Mouse (Mus musculus) kidney, embryonic 14.5 days (tissue): ENCODE data around the gene Tcf20. TPM values are rescaled to one million over a fixed set of nuclear protein-coding genes. Genes with fewer than 3 reads are reported as not detected.
A peak's percentile ranks its signal among the peaks of the same experiment; 100 is the strongest.

Experiments
- ATAC-seq: fragments of 200-750 bp; cut with Nextera tagmentation; 2 replicates; pipeline ENCODE4 v1.8.0; 2017; ENCODE audit warnings: moderate number of reproducible peaks, mild to moderate bottlenecking, moderate TSS enrichment, moderate library complexity; ENCODE audit not compliant: low FRiP score, low TSS enrichment
- H3K27ac ChIP-seq: fragments of 300-500 bp; sonication (generic); 2 replicates; pipeline ENCODE4 v1.5.1; 2014; ENCODE audit warnings: low read depth, mild to moderate bottlenecking, low read length, moderate library complexity, mixed read lengths
- H3K27me3 ChIP-seq: fragments of 300-500 bp; sonication (generic); 2 replicates; pipeline ENCODE4 v1.6.1; 2014; ENCODE audit warnings: mild to moderate bottlenecking, low read length; ENCODE audit not compliant: control insufficient read depth, insufficient read depth
- H3K36me3 ChIP-seq: fragments of 300-500 bp; sonication (generic); 2 replicates; pipeline ENCODE4 v1.6.1; 2014; ENCODE audit warnings: low read length, mixed read lengths; ENCODE audit not compliant: control insufficient read depth, insufficient read depth
- H3K4me1 ChIP-seq: fragments of 300-500 bp; sonication (generic); 2 replicates; pipeline ENCODE4 v1.6.1; 2014; ENCODE audit warnings: low read length, mixed read lengths; ENCODE audit not compliant: control insufficient read depth, insufficient read depth
- H3K4me2 ChIP-seq: fragments of 300-500 bp; sonication (generic); replicated peaks from 2 replicates; pipeline ENCODE4 v1.6.1; 2014; ENCODE audit warnings: low read depth, mild to moderate bottlenecking, low read length
- H3K4me3 ChIP-seq: fragments of 300-500 bp; sonication (generic); 2 replicates; pipeline ENCODE4 v1.5.1; 2014; ENCODE audit warnings: mild to moderate bottlenecking, low read length
- H3K9ac ChIP-seq: fragments of 300-500 bp; sonication (generic); 2 replicates; pipeline ENCODE4 v1.6.1; 2014; ENCODE audit warnings: low read depth, mild to moderate bottlenecking, low read length, moderate library complexity
- H3K9me3 ChIP-seq: fragments of 300-500 bp; sonication (generic); 2 replicates; pipeline ENCODE4 v1.6.1; 2016; ENCODE audit warnings: low read length; ENCODE audit not compliant: control insufficient read depth
- WGBS: fragments of 180-500 bp; shearing (Covaris S2); extraction: QIAGEN DNeasy Blood & Tissue Kit; methylation state at CpG from one replicate; pipeline ENCODE4 v1.1.7; 2014; 5-methylcytosine and 5-hydroxymethylcytosine counted together
- polyA plus RNA-seq: library from polyadenylated mRNA; unstranded; fragments of >200 nt; fragmentation: Nextera tagmentation; extraction: Ambion mirVana; gene quantifications from 2 replicates; pipeline ENCODE4 v1.2.1, GENCODE M21; 2014

Tcf20 gene
- polyA plus RNA-seq, 1 experiment from 2014 or later: 11.6 TPM

DNA sequence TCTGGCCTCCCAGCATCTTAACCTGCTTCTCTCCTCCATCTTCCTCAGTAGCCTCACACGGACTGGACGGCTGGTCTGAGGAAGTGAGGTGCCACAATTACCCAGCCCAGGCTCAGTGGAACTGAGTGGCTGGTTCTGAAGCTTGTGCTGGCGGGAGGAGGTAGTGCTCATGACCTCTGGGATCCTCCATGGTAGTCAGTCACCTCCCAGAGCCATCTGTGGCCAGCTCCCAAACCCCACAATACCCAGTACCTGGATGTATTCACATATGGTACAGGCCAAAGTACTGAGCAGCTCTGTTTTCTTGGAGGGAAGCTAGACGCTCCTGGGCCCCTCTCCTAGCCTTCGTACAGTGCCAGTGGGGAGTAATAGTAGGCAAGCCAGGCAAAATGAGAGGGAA lies 80.4 kb downstream of the Tcf20 start:
- Histone ChIP-seq H3K9ac (no peak overlapping the region), H3K9me3 (no peaks in the 10 kb centered on the region), H3K27me3 (peaks cover 12% of the 10 kb centered on the region; the same call in 1 of the 2 replicates), H3K4me3 (no peak overlapping the region), H3K27ac (no peak overlapping the region), H3K4me2 (no peak overlapping the region), H3K4me1 (peaks cover 14% of the 10 kb centered on the region), H3K36me3 (no peaks in the 10 kb centered on the region)
- 85% methylated on average over 5 of the region's 5 CpGs for WGBS
- no peak for ATAC-seq

DNA sequence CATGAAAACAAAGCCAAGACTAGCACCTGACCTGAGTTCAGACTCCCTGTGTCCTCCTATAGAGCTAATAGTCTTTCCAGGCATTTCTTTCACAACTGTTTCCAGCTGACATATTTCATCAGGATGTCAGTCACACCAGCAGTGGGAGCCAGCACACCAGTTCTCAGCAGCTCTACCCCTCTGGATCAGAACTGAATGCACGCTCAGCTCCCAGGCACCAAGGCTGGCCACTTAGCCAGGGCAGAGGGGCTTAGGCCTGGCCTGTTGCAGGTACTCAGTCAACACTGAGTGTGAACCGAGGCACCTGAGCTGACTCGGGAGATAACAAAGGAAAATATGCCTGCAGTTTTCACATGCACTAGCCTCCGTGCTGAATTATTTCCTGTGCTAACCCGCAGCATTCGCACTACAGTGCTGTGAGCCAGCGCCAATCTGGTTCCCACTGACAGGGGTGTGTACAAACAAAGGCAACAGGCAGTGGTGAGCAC lies 81.1 kb downstream of the Tcf20 start:
- H3K4me2 ChIP-seq: no peak overlapping the region
- peaks cover 10% of the 10 kb centered on the region; the same call in 1 of the 2 replicates for H3K27me3 ChIP-seq
- peak; percentile 30; the same call in 1 of the 2 replicates for ATAC-seq
- H3K4me1 ChIP-seq: peaks cover 9% of the 10 kb centered on the region
- H3K9ac ChIP-seq: no peak overlapping the region
- no peaks in the 10 kb centered on the region for H3K36me3 ChIP-seq
- H3K27ac ChIP-seq: no peak overlapping the region
- WGBS: 67% methylated on average over 7 of the region's 7 CpGs
- H3K9me3 ChIP-seq: no peaks in the 10 kb centered on the region
- no peak overlapping the region for H3K4me3 ChIP-seq

DNA sequence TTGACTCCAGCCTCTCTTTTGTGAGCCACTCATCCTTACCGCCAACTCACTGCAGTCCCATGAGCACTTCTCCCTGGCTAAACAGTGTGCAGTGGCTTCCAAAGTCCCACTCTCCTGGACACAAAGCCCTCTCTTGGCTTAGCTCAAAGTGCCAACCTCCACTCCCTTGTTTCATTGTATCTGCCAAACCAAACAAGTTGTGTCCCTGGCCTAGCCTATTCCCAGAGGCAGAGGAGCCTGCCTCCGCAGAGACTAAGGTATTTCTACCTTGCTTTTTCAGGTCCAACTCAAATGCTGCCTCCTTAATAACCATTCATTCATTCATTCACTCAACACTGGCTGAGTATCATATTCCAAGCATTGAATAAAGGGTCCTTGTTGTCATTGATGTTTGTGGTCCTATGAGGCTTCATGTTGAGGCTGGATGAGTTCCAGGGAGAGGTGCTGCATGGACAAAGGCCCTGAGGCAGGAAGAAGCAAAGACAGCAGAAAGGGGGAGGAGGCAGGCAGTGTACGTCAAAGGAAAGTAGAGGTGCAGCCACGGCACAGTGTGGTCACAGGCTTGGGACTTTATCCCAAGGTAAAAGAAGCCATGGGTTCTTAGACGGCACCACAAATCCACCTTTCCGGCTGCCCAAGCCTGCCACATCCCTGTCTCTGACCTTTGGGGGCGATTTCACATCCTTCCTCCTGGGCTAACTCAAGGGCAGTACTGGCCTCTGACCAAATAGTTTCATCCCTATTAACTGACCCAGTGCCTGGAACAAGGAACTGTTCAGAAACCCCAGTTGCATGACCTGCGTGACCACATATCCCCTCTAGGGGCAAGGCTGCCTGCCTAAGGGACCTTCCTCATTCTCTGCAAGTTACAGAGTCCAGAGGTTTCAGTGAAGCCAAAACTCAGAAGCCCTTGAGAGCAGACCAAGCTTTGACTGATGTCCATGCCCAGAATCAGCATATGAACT lies 82.0 kb downstream of the Tcf20 start:
- Histone ChIP-seq H3K36me3 (no peaks in the 10 kb centered on the region), H3K27ac (no peak overlapping the region), H3K4me3 (no peak overlapping the region), H3K9ac (no peak overlapping the region), H3K27me3 (peaks cover 9% of the 10 kb centered on the region; the same call in 1 of the 2 replicates), H3K4me1 (peaks cover 10% of the 10 kb centered on the region), H3K9me3 (no peaks in the 10 kb centered on the region), H3K4me2 (no peak overlapping the region)
- WGBS: 82% methylated on average over 8 of the region's 8 CpGs
- no peak for ATAC-seq

DNA sequence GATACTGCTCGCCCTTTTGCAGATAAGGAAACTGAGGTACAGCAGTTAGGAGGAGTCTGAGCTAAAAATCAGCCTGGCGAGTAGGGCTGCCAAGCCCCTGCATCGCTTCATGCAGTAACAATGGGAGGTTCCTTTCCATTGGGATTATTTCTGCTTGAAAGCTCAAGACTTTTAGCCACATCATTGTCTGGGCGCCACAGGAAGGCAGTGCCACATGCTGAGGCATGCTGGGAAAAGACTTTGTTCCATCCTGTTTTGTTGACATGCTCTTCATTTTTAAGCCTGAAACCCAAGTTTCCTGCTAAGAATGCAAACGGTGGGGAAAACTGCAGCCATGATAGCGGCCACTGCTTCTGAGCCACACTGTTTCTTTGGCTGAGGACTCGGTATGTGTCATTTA lies 83.1 kb downstream of the Tcf20 start:
- H3K4me3 ChIP-seq: no peak overlapping the region
- H3K27me3 ChIP-seq: peaks cover 3% of the 10 kb centered on the region; the same call in 1 of the 2 replicates
- ATAC-seq: no peak
- no peaks in the 10 kb centered on the region for H3K36me3 ChIP-seq
- H3K9me3 ChIP-seq: no peaks in the 10 kb centered on the region
- H3K9ac ChIP-seq: no peak overlapping the region
- peaks cover 19% of the 10 kb centered on the region for H3K4me1 ChIP-seq
- 66% methylated on average over 7 of the region's 7 CpGs for WGBS
- H3K4me2 ChIP-seq: no peak overlapping the region
- no peak overlapping the region for H3K27ac ChIP-seq

DNA sequence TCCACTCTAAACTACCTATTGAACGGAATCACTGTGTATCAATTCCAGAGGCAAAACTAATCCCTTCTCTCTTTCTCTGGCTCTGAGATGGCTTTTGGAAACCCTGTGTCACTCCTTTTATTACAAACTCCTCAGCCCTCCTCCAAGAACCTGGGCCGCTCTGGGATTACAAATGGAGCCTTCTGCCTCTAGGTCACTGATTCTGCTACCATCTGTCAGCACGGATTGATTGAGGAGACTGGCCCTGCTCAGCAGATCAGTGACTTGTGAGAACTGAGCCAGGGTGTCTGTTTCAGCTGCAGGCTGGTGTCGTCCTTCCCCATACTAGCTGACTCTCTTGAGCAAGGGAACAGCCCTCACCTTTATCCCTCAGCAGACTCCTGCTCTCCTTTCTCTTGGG lies 85.2 kb downstream of the Tcf20 start:
- Histone ChIP-seq H3K4me1 (peaks cover 26% of the 10 kb centered on the region), H3K4me3 (no peak overlapping the region)

DNA sequence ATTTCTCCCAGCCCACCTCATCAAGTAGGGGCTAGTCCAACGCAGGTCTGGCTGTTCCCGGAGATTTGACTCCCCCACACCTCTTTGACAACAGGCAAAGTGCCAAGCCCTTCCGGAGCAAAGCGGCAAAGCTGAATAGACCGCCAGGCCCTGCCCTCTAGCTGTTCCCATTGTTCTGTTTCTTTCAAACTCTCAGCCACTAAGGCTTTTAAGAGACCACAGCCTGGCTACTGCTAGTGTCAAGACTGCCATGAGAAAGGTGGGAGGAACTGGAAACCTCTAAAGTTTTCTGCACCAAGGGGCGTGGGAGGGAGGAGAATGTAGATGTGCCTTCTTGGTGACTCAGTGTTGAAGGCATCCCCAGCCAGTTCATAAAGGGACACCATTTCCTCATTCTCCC lies 86.4 kb downstream of the Tcf20 start:
- WGBS: 14% methylated on average over 6 of the region's 6 CpGs
- no peak for ATAC-seq
- no peak overlapping the region for H3K4me2 ChIP-seq
- H3K36me3 ChIP-seq: no peaks in the 10 kb centered on the region
- no peaks in the 10 kb centered on the region for H3K9me3 ChIP-seq
- no peak overlapping the region for H3K27ac ChIP-seq
- no peaks in the 10 kb centered on the region for H3K27me3 ChIP-seq
- no peak overlapping the region for H3K4me3 ChIP-seq
- no peak overlapping the region; the same call in 1 of the 2 replicates for H3K9ac ChIP-seq
- H3K4me1 ChIP-seq: peaks cover 30% of the 10 kb centered on the region

More for the DNA sequence above, 85.2 kb downstream of the Tcf20 start:
- no peak overlapping the region for H3K4me2 ChIP-seq
- H3K36me3 ChIP-seq: no peaks in the 10 kb centered on the region
- 26% methylated on average over 4 of the region's 4 CpGs for WGBS
- no peaks in the 10 kb centered on the region for H3K9me3 ChIP-seq
- no peak for ATAC-seq
- no peaks in the 10 kb centered on the region for H3K27me3 ChIP-seq
- H3K9ac ChIP-seq: no peak overlapping the region
- H3K27ac ChIP-seq: no peak overlapping the region

DNA sequence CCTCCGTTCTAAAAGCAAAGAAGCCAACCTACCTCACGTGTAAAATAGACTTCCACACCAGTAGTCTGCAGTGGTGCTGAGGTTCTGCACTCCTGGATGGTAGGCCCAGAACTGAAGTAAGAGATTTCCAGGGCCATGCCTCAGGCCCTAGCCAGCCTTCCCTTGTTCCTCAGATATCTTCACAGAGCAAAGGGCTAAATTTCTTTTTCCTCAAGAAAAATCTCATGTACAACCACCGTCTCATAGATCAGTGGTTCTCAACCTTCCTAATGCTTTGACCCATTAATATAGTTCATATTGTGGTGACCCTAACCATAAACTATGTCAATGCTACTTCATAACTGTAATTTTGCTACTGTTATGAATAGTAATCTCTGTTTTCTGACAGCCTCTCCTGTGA lies 87.3 kb downstream of the Tcf20 start:
- Histone ChIP-seq H3K9me3 (no peaks in the 10 kb centered on the region), H3K9ac (peak overlapping the region; percentile 94; the same call in 1 of the 2 replicates), H3K4me2 (peak overlapping the region; percentile 85), H3K27ac (peak overlapping the region; percentile 19; the same call in 1 of the 2 replicates), H3K4me3 (peak overlapping the region; percentile 99), H3K36me3 (no peaks in the 10 kb centered on the region), H3K27me3 (no peaks in the 10 kb centered on the region), H3K4me1 (peaks cover 30% of the 10 kb centered on the region)
- 36% methylated on average over 3 of the region's 3 CpGs for WGBS
- no peak for ATAC-seq

DNA sequence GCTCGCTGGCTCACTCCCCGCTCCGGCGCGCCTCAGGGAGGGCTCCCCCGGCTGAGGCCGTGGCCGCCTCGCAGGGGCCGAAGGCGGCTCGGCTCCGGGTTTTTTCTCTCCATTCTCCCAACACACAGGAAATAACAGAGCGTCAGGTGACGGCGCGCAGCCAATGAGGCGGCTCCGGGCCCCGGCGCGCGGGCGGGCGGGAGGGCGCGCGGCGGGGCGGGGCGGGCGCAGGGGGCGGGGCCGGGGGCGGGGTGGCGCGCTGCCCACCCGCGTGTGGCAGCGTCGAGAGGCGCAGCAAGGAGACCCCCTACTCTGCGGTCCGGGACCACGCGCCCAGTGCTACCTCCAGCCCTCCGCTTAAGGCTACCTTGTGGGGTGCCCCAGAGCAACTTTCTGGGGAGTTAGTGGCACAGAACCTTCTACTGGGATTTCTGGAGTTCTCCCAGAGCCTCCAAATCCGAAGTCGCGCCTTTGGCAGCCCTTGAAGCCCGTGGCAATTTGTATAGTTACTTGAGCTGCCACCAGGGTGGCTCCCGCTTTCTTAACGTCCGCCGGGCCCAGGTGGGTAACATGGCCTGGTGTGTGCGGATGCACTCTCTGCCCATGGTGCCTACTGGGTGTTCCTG lies 87.9 kb downstream of the Tcf20 start:
- ATAC-seq: peak; percentile 94
- peak overlapping the region; percentile 94 for H3K27ac ChIP-seq
- H3K4me3 ChIP-seq: peak overlapping the region; percentile 99
- peak overlapping the region; percentile 94 for H3K9ac ChIP-seq
- no peaks in the 10 kb centered on the region for H3K9me3 ChIP-seq
- H3K4me2 ChIP-seq: peak overlapping the region; percentile 85
- peaks cover 30% of the 10 kb centered on the region for H3K4me1 ChIP-seq
- H3K27me3 ChIP-seq: no peaks in the 10 kb centered on the region
- WGBS: under 1% methylated on average over 29 of the region's 56 CpGs
- no peaks in the 10 kb centered on the region for H3K36me3 ChIP-seq
